Mouse (Mus musculus): Measurements from ENCODE around the gene Meis3. TPM values are rescaled to one million over a fixed set of nuclear protein-coding genes. Genes with fewer than 3 reads are reported as not detected.

Meis3 gene
- not detected in 2 replicates for total RNA-seq (2014; fragmentation: Nextera tagmentation)
- not detected in 2 replicates for total RNA-seq (2017)

DNA sequence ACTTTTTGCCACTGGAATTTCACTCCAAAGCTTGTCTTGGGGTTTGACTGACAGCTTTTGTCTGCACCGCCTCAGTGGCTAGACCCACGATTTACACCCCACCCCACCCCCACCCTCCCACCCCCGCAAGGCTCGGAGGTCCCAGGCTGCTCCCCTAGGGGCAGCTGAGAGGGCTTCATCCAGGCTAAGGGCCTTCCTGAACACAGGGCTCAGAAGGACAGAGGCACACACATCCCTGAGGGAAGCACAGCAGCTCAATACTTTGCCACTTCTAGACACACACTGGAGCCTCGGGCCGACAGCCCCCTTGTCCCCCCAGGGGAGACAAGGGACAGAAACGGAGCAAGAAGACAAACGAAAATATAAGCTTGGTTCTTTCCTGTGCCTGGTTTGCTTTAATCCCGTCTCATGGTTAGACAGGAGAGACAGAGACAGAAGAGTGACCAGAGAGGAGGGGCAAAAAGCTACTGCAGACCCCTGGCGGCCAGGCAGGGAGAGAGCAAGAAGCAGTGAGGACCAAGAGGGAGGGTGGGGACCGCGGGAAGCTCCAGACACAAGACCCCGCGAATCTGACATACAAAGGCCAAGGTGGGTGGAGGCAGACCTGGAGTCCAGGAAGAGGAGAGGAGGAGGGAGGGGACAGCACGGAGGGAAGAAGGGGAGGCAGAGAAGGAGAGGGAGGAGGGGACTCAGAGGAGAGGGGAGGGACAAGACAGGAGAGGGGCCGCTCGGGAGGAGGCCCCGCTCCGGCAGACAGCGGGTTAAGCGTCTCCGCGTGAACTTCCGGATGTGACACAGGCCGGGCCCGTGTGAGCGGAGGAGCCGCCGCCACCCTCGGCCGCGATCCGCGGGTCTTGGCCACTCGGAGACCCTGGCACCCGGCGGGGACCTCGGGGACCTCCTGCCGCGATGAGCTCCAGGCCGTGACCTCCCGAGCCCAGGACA, at the start of gene Meis3:
Gene Meis3 (plus strand): TSS at position 494 of the 945 bp plus-strand sequence.
- peak; percentile 63 for ATAC-seq (replicated peaks; ENCODE audit: poor library complexity, severe bottlenecking)

GRCm38 (mm10) chr7:16125829-16126228, 49.1 kb upstream of the Meis3 start:
- ATAC-seq (replicated peaks; ENCODE audit: poor library complexity, severe bottlenecking): no peak

DNA sequence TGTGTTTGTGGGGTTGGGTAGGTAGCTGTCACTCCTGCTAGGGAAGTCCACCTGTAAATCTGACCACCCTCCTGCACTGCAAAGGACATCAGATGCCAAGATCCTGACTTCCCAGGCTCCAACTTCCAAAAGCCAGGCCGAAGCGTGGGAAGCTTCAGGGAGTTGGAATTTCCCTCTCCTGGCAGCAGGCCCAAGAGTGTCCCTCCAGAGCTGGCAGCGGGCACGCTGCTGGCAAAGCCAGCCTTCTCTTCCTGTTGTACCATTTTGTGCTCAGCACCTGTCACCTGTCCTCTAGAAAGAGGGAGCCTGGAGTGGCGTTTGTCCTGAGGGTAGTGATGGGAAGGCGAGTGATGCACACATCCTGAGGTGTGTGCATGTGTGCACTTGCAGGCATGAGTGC, 46.5 kb upstream of the Meis3 start:
- no peak for ATAC-seq (replicated peaks; ENCODE audit: poor library complexity, severe bottlenecking)

- ATAC-seq (replicated peaks; ENCODE audit: poor library complexity, severe bottlenecking): no peak
Measured at GRCm38 (mm10) chr7:16128899-16129298, 46.0 kb upstream of the Meis3 start.

DNA sequence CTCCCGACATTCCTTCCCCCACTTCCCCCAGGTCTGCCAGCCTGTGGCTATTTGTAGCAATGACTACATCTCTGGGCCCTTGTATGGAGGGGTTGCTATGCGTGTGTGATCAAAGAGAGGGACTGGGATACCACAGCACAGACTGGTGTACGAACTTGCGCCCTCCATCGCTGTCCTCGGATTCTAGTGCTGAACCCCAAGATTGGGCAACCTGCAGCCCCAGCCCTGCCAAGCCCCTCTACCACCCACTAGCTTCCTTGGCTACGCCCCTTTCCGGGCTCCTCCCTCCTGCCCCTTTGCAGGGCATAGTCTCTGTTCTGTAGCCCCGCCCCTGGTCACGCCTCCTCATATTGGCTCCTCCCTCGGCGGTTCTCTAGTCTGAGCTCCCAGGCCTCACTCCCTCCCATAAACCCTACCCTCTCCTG, 45.5 kb upstream of the Meis3 start, which contains the start of gene Slc8a2:
Gene Slc8a2 (plus strand): TSS at position 406 of the 425 bp plus-strand sequence.
- ATAC-seq (replicated peaks; ENCODE audit: poor library complexity, severe bottlenecking): peak; percentile 90

DNA sequence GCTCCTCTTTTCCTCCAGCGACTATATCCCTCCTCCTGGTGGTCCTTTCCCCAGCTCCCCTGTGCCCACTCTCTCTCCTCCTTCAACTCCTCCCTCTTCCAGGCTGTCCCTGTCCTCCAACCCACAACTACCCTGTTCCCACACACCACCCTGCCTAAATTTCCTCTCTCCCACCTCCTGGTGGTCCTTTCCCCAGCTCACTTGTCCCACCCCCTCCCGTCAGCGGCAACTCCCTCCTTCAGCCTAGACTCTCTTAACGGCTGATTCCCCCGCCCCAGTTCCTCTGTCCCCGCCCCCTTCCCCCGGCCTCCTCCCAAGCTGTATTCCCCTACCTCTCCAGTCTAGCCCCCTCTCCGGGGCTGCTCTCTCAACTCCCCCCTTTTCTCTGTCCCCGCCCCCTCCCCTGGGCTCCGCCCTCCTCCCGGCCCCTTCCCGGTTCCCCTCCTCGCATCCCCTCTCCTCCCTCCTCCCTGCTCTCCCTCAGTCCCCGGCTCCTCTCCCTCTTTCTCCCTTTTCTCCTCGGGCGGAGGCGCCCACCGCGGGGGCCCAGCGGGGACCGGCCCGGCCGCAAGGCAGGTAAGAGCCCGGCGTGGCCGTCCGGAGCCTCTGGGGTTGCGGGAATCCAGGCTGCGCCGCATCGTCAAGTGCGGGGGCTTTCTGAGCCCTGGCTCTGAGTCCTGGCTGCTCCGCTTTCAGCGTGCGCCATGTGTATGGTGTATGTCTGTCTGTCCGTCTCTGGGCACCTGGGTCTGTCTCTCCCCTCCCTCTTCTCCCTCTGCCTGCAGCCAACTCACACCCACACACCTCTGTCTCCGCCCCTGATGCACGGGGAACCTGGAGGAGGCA, 44.8 kb upstream of the Meis3 start:
- ATAC-seq (replicated peaks; ENCODE audit: poor library complexity, severe bottlenecking): peak; percentile 15; the same call in 1 of the 2 replicates

GRCm38 (mm10) chr7:16130956-16131634, 43.8 kb upstream of the Meis3 start:
- ATAC-seq (replicated peaks; ENCODE audit: poor library complexity, severe bottlenecking): no peak

DNA sequence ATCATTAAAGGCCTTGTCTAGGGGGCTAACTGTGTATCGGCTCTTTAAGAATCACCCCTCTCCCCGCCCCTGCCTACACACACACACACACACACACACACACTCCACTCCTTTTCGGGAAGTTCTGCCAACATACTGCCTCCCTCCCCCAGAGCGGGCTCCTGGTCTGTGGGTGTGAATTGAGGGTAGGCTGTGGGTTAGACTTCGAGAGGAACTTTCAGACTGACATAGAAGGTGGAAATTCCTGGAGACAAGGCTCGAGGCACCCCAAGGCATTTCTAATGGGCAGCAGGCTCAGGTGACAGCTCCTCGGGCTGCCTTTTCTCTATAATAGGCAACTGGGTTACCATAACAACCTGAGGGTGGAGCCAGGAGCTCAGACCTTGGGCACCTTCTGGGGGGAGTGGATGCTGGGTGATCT, 42.7 kb upstream of the Meis3 start:
- ATAC-seq (replicated peaks; ENCODE audit: poor library complexity, severe bottlenecking): no peak

- no peak for ATAC-seq (replicated peaks; ENCODE audit: poor library complexity, severe bottlenecking)
Measured at GRCm38 (mm10) chr7:16132926-16133325, 42.0 kb upstream of the Meis3 start.

DNA sequence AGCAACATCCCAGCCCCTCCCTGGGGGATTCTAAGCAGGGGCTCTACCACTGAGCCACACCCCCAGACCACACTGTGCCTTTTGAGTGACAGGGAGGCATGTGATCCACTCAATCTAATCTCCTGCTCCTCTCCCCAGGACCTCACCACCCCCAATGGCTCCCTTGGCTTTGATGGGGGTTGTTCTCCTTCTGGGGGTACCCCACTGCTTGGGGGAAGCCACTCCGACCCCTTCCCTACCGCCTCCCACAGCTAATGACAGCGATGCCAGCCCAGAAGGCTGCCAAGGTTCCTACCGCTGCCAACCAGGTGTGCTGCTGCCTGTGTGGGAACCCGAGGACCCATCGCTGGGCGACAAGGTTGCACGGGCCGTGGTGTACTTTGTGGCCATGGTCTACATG, 41.2 kb upstream of the Meis3 start:
- ATAC-seq (replicated peaks; ENCODE audit: poor library complexity, severe bottlenecking): no peak

- ATAC-seq (replicated peaks; ENCODE audit: poor library complexity, severe bottlenecking): no peak
Measured at GRCm38 (mm10) chr7:16134951-16135392, 39.9 kb upstream of the Meis3 start.

GRCm38 (mm10) chr7:16146489-16147410, 28.1 kb upstream of the Meis3 start:
- no peak for ATAC-seq (replicated peaks; ENCODE audit: poor library complexity, severe bottlenecking)

DNA sequence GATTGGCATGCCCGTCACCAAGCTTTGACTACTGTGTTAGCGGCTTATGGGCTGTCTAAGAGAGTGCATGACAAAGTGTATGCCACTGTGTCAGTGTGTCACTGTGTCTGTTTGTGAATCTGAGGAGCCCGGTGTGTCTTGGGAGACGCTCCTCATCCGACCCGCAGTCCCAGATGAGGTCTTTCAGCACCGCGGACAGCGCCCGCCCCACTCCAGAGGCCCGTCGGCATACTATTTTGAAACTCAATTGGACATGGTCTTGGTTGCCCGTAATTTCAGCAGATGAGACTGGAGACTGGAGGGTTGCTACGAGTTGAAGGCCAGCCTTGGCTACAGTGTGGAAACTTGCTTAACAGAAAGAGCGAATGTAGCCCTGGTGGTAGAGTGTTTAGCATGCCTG, 27.2 kb upstream of the Meis3 start:
- peak; percentile 84 for ATAC-seq (replicated peaks; ENCODE audit: poor library complexity, severe bottlenecking)

DNA sequence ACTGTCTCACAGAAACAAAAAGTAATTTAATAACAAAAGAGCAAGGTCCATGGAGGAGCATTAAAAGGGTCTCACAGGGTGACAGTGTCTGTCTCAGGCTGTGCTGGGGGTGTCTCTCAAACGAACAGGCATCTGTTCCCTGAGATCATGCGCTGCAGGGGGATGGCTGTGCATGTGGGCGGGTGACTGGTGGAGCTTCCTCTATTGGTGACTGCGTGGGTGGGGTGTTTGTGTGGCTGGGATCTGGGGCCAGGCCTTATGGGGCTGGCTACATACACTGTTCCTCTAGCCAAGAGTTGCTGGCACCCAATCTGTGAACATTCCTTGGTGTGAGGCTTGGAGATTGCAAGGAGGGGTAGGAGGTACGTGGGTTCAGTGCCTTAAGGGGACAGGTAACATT, 25.6 kb upstream of the Meis3 start:
- ATAC-seq (replicated peaks; ENCODE audit: poor library complexity, severe bottlenecking): 0 out of 2 replicates have a peak, but pooled peaks have one; percentile 17

GRCm38 (mm10) chr7:16150191-16151145, 24.4 kb upstream of the Meis3 start:
- no peak for ATAC-seq (replicated peaks; ENCODE audit: poor library complexity, severe bottlenecking)

DNA sequence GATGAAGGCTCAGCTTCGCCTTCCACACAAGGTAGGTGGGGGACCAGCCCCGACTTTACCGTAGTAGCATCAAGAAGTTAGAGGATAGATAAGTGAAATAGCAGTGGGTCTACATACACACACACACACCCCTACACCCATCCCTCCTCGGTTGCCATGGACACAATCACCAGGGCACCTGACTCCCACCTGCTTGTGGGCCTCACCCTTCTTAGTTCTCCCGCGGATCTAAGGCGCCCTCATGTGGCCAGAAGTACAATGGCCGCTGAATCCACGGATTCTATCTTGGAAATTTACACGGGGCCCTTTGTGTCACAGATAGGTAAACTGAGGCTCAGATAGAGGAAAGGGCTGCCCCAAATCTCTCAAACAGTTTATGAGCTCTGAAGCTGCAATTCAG, 21.4 kb upstream of the Meis3 start:
- peak; percentile 65 for ATAC-seq (replicated peaks; ENCODE audit: poor library complexity, severe bottlenecking)

- ATAC-seq (replicated peaks; ENCODE audit: poor library complexity, severe bottlenecking): 0 out of 2 replicates have a peak, but pooled peaks have one; percentile 20
Measured at GRCm38 (mm10) chr7:16155132-16155872, 19.6 kb upstream of the Meis3 start.

Measured in granulocyte monocyte progenitor cell, adult 5-6 weeks (primary cell).